Mouse (Mus musculus) mesoderm, embryonic 11.5 days (tissue): Measurements from ENCODE around the gene Rab3a.

ENCODE experiments used
- DNase-seq: peaks from one replicate; pipeline ENCODE4 v3.0.0-alpha.2; 2012; ENCODE audit warnings: low read depth, low spot score

Gene Rab3a

GRCm38 (mm10) chr8:70773833-70774232 lies 19.4 kb downstream of the Rab3a start:
- DNase-seq: no peak

DNA sequence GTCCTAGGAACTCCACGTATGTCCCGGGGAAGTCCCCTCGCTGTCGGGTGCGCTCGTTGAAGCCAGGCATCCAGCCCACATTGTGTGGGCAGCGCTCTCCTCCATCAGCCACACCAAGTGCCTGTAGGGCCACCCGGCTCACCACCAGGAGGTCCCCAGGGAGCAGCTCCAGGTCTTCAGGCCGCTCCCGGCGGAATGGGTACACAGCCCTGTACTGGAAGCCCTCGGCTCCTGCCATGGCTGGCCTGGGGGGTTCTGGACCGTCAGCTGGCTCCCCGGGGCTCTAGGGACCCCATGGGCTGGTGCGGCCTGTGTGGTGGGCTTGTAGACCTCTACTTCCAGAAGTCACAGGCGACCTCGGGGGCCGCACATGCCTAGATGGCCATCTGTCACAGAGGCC lies 20.3 kb downstream of the Rab3a start:
- no peak for DNase-seq

DNA sequence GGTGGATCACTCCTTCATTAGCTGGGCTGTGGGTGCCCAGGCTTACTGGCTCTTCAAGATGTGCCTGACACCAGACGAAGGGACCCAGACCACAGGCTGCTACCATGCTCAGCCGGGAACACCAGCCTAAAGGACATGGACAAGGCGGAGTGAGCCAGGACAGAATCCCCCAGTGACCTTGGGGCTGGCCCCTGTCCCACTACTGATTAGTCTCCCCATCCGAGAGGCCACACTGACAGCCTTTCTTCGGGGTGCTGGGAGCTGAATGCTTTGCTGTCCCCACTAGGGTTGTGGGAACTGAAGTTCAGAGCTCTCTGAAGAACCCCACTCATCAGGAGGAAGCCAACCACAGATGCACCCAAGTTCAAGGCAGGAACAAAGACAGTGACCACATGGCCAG lies 20.7 kb downstream of the Rab3a start:
- DNase-seq: no peak

DNA sequence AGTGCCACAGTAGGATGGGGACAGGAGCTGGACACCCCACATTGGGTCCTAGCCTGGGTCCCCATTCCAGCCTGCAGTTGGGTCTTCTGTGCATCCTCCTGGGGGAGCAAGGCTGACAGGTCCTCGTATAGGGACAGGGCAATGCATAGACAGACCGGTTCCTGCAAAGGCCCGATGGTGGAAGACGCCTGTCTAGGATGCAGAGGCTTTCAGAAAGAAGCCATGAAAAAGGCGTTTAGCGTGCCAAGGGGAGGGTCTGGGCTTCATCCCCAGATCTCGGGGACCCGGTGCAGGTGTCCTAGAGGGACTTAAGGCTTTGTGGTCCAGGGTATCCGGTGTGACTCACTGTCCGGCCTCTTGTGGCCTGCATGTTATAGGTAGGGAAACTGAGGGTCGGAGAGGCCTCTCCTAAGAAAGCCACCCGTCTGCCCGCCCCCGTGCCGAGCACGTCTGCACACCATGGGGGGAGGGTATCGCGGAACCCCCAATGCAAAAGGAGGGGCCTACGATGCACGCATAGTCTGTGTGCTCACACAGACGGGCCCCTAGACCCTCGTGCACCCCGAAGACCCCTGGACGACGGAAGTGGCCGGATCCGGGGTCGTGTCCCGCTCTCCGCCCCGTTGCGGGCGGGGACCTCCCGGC lies 21.5 kb downstream of the Rab3a start:
- no peak for DNase-seq

DNA sequence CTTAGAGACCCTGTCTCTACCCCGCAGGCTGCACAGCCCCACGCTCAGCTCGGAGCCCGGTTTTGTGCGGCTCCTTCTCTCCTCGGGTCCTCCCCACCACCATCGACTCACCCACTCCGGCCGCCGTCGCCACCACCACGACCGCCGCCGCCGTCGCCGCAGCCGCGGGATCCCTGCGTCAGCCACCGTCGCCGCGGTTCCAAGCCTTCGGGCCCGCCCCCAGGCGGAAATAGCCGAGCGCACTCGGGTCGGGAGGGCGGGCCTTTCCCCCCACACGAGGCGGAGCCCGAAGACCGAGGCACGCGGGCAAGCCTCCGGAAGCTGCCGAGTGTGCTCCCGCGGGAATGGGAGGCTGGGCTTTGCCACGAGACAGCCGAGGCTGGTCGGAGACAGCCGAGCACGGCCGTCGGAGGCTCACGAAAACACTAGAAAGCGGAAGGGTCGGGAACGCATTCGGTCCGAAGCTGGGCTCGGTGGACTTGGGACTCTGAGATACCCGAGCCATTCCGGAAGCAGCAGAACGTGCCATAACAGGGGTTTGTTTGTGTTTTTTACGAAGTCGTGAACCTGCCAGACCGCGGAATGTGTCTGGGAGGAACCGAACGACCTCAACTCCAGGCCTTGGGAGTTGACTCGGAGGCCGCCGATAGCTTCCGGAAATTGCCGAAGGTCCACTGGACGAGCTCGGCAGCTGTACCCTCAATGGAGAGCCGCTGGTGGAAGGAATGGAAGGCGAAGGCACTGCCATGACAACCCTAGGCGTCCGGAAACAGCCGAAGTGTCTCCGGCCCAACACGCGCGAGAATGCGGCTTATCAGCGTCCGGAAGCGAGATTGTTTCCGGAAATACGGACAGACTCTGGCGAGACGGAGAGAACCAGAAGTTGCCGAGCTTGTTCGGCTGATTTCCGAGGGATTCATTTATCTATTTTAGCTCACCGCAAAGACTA lies 22.3 kb downstream of the Rab3a start, which contains the start of gene Pik3r2:
Gene Pik3r2, minus strand, starts transcription at position 218 of the 949 bp plus-strand sequence.
- DNase-seq: peak; percentile 98

- no peak for DNase-seq
Observed at GRCm38 (mm10) chr8:70780093-70780492, 25.6 kb downstream of the Rab3a start.

GRCm38 (mm10) chr8:70786291-70787050 lies 32.0 kb downstream of the Rab3a start:
- no peak for DNase-seq

- DNase-seq: no peak
Observed at GRCm38 (mm10) chr8:70787051-70787445, 32.6 kb downstream of the Rab3a start.

GRCm38 (mm10) chr8:70787941-70788667 lies 33.6 kb downstream of the Rab3a start:
- peak; percentile 70 for DNase-seq

DNA sequence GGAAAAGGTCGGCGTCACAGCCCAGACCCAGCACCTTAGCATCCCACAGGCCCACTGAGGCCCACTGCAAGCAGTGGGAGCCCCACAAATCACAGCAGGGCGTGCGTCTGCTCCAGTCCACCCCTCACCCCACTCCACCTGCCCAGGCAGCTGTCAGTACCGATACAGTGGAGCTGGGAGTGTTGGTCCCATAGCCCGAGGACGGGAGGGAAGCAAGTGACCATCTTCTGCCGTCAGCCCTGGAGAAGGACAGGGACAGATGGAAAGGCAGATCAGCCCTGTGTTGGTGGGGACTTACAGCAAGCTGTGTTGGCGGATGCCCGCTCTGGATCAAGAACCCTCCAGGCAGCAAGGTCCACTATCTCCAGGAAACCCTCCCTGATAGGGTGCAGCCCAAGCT lies 34.6 kb downstream of the Rab3a start:
- DNase-seq: no peak

- no peak for DNase-seq
Observed at GRCm38 (mm10) chr8:70790846-70791245, 36.4 kb downstream of the Rab3a start.

DNA sequence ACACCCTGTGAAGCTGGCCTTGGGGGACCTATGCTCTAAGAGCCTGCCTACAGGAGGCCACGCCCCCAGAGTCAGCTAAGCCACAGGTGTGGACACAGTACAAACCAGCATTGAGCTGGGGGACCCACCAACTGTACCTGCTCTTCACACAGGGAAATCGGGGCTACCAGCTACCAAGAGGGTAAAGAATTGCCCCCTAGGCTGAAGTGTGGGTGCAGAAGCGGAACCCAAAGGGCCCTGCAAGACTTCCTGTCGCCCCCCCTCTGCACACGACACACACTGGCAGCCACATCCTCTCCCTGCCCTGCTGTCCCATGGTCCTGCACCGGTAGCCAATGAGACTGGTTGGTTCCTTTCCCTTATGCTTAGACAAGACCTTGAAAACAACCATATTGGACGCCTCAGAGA lies 36.8 kb downstream of the Rab3a start:
- no peak for DNase-seq

- peak; percentile 97 for DNase-seq
Observed at GRCm38 (mm10) chr8:70791975-70792691, 37.7 kb downstream of the Rab3a start.

GRCm38 (mm10) chr8:70792700-70793099 lies 38.2 kb downstream of the Rab3a start:
- no peak for DNase-seq

- no peak for DNase-seq
Observed at GRCm38 (mm10) chr8:70794215-70794614, 39.7 kb downstream of the Rab3a start.

- DNase-seq: no peak
Observed at GRCm38 (mm10) chr8:70795370-70795769, 40.9 kb downstream of the Rab3a start.

DNA sequence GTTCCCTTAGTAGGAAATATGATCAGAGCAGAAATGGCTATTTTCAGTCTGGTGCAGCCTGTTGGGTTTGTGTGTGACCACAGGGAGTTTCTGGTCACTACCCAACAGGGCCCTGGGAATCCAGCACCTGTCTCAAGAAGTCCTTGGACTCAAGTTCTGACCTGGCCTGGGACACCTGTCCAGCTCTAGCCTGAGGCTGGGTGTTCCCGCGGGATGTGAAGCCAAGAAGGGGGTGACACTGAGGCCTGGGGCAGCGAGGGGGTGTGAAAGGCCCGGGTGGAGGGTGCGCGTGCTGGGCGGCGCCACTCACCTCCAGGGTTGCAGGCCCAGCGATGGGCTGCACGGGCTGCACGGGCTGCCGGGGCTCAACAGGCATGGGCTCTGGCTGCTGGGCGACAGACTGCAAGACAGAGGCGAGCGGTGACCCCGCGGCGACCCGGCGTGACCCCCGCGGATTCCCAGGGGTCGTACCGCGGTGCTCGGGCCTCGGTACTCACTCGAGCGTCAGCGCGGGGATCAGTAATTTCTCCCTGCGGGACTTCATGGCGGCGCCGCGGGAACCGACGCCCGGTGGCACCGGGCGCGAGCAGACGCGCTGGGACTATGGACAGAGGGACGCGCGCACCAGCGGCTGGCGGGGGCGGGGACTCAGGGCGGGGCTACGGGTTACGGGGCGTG lies 42.1 kb downstream of the Rab3a start:
- DNase-seq: no peak

- peak; percentile 91 for DNase-seq
Observed at GRCm38 (mm10) chr8:70797081-70798070, 42.9 kb downstream of the Rab3a start.

- no peak for DNase-seq
Observed at GRCm38 (mm10) chr8:70798281-70798680, 43.8 kb downstream of the Rab3a start.
